Mouse (Mus musculus): Measurements from ENCODE around the gene Cwh43. TPM values are rescaled to one million over a fixed set of nuclear protein-coding genes. Genes with fewer than 3 reads are reported as not detected.
A peak's percentile ranks its signal among the peaks of the same experiment; 100 is the strongest.

Gene Cwh43
- not detected for total RNA-seq (2021)
- long read RNA-seq, experiment 1: 0 reads
- long read RNA-seq, experiment 2: 0 reads

- no peak for DNase-seq
- intact Hi-C loops (cut with DNase I): no loop called here
Measured at GRCm38 (mm10) chr5:73405981-73406722, at the start of gene Cwh43. TSS of gene Cwh43 (plus strand) at chr5:73406075.

DNA sequence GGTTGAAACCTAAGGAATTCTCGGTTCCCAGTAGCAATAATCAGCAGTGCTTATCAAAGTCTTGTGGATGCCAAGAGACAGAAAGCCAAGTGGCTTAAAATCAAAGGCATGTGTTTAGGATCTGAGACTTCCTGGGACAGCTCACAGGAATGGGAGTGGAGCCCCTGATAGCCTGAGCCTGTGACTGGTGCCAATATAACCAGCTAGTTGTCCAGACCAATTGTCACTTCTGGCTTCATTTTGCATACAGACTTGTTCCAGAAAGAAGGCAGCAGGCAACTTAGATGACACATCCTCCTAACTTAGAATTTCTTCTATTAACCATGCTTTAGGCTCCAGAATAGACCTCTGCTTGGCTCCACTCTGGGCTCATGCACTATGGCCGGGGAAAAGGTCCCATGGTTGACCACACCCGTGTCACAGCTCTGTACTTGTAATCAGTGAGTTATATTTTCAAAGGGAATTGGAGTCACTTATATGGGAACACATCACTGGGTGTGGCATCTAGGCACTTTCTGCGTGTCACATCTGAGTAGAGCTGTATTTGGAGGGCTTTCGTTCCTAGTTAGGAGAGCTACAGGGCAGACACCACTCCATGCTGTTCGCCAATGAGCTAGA is 46.6 kb upstream of the Cwh43 start:
- intact Hi-C loops (cut with DNase I): no loop called here
- no peak for DNase-seq

GRCm38 (mm10) chr5:73359752-73360141 is 46.1 kb upstream of the Cwh43 start:
- no peak for DNase-seq
- intact Hi-C loops (cut with DNase I): no loop called here

DNA sequence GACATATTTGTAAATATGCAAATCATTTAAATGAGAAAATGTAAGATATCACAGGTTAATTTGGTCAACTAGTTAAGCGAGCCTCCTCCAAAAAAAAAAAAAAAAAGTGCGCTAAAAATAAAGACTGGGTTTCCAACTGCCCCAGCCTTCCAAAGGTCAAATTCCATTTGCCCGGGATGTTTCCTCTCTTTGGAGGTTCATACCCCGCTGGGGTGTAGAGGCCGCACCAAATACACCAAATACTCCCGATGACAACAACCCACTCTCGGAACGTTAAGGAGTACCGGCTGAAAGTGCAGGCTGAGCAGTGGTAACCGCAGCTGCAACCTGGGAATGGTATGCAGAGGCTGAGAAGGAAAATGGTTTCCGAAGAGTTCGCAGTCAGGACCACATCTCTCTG is 45.6 kb upstream of the Cwh43 start:
- no peak for DNase-seq
- intact Hi-C loops (cut with DNase I): no loop called here

GRCm38 (mm10) chr5:73362338-73362737 is 43.5 kb upstream of the Cwh43 start:
- DNase-seq: no peak

DNA sequence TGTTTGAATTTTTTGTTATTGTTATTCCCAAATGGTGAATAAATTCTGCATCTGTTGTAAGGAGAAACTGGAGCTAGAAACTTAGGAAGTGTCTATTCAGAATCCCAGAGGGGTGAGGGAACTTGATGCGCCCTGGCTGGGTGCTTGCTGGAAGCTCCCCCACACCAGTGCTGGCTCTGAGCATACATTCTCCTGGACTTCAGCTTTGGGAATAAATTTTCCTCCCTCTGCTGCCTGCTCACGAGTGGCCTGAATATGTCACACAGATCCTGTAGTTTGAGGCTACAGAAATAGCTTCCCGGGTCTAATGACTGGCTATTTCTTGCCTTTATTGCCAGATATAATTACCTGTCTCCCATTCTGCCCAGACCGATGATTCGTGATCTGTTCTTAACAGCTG is 43.1 kb upstream of the Cwh43 start:
- intact Hi-C loops (cut with DNase I): no loop called here
- no peak for DNase-seq

More at GRCm38 (mm10) chr5:73362338-73362737, 43.5 kb upstream of the Cwh43 start:
- intact Hi-C loops (cut with DNase I): no loop called here

DNA sequence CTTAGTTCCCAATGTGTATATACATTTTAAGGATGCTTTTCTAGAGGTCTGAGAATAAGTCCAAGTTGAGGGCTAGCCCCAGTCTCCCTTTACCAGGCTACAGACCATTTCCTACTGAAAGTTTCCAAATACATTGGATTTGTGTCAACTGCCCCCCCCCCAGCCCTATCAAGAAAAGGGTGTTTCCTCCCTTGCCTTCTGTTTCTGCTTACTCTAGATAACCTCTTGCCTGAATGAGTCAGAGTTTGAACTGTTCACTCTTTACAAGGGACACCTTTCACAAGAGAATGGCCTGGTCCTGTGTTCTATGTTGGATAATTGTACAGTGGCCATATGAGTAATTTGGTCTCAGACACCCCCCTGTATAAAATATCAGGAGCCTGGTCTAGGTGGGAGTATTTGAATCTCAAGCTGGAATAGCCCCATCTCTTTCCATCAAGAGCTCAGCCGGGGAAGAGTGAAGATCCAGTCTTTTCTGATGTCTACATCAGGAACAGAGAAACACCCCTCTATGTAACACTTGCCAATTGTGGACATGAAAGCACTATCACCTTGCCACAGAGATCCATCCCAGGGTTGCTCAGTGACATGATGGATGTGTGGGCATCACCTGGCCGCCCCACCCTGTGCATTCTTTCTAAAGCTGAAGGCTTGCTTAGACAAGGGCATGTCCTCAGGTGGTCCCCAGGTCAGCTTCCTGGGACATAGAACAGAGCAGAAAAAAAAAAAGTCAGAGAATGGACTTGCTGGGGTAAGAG is 41.6 kb upstream of the Cwh43 start:
- intact Hi-C loops (cut with DNase I): no loop called here
- no peak for DNase-seq

- intact Hi-C loops (cut with DNase I): no loop called here
- DNase-seq: no peak
Measured at GRCm38 (mm10) chr5:73367906-73368305, 38.0 kb upstream of the Cwh43 start.

GRCm38 (mm10) chr5:73368845-73369447 is 36.9 kb upstream of the Cwh43 start:
- DNase-seq: no peak

GRCm38 (mm10) chr5:73369731-73370130 is 36.1 kb upstream of the Cwh43 start:
- DNase-seq: no peak
- intact Hi-C loops (cut with DNase I): loop anchor here (10.0 kb wide), 2 partner anchors 55 to 475 kb away; no protein-coding TSS in a partner anchor

More at GRCm38 (mm10) chr5:73368845-73369447, 36.9 kb upstream of the Cwh43 start:
- intact Hi-C loops (cut with DNase I): no loop called here

- intact Hi-C loops (cut with DNase I): loop anchor here (10.0 kb wide), 2 partner anchors 58 to 478 kb away; no protein-coding TSS in a partner anchor
- no peak for DNase-seq
Measured at GRCm38 (mm10) chr5:73372601-73373000, 33.3 kb upstream of the Cwh43 start.

GRCm38 (mm10) chr5:73373184-73373583 is 32.7 kb upstream of the Cwh43 start:
- DNase-seq: no peak
- intact Hi-C loops (cut with DNase I): loop anchor here (10.0 kb wide), 2 partner anchors 58 to 478 kb away; no protein-coding TSS in a partner anchor

- intact Hi-C loops (cut with DNase I): loop anchor here (5.0 to 10.0 kb wide), 3 partner anchors 44 to 481 kb away; no protein-coding TSS in a partner anchor
- no peak for DNase-seq
Measured at GRCm38 (mm10) chr5:73376041-73376440, 29.8 kb upstream of the Cwh43 start.

GRCm38 (mm10) chr5:73376491-73376890 is 29.4 kb upstream of the Cwh43 start:
- intact Hi-C loops (cut with DNase I): loop anchor here (5.0 to 10.0 kb wide), 3 partner anchors 44 to 482 kb away; no protein-coding TSS in a partner anchor
- no peak for DNase-seq

DNA sequence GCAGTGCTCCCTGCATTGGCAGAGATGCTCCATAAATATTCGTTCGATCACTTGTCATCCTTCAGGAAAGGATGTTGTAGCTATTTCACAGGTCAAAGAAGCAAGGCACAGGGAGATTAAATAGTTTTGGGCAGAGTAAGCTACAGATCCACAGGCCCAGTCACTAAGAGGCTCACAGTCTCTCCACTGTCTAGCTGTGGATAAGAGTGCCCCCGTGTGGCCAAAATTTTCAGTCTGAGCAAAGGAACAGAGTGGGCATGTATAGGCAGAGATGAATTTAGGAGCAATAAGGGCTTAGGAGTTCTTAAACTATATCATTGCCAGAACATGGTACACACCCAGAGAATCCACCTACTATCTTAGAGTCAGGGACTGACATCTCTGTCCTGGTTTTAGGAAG is 26.0 kb upstream of the Cwh43 start:
- intact Hi-C loops (cut with DNase I): loop anchor here (2.0 to 10.0 kb wide), 6 partner anchors 48 to 485 kb away; partner anchors contain the start of gene Ociad1
- peak; percentile 66 to 69 for DNase-seq

GRCm38 (mm10) chr5:73380829-73381228 is 25.0 kb upstream of the Cwh43 start:
- intact Hi-C loops (cut with DNase I): loop anchor here (2.0 to 5.0 kb wide), 3 partner anchors 89 to 248 kb away; partner anchors contain the start of gene Ociad1
- no peak for DNase-seq

- intact Hi-C loops (cut with DNase I): loop anchor here (2.0 to 5.0 kb wide), 3 partner anchors 89 to 249 kb away; partner anchors contain the start of gene Ociad1
Measured at GRCm38 (mm10) chr5:73381510-73381909, 24.4 kb upstream of the Cwh43 start.

GRCm38 (mm10) chr5:73381976-73382540 is 23.8 kb upstream of the Cwh43 start:
- intact Hi-C loops (cut with DNase I): loop anchor here (2.0 to 5.0 kb wide), 4 partner anchors 90 to 397 kb away; partner anchors contain the start of gene Ociad1
- DNase-seq: no peak

More at GRCm38 (mm10) chr5:73381510-73381909, 24.4 kb upstream of the Cwh43 start:
- no peak for DNase-seq
